Mouse (Mus musculus): ENCODE data around the gene Klhl2.

The Klhl2 gene

GRCm38 (mm10) chr8:64849897-64850541 lies at the start of gene Klhl2:
TSS of gene Klhl2 (minus strand) at chr8:64850017.
- DNase-seq: peak; percentile 77

GRCm38 (mm10) chr8:64898710-64899109 lies 48.9 kb upstream of the Klhl2 start:
- no peak for DNase-seq

- DNase-seq: no peak
These were observed 46.9 kb upstream of the Klhl2 start for GRCm38 (mm10) chr8:64896731-64897130.

- no peak for DNase-seq
These were observed 30.9 kb upstream of the Klhl2 start for GRCm38 (mm10) chr8:64880619-64881200.

GRCm38 (mm10) chr8:64877630-64878312 lies 28.0 kb upstream of the Klhl2 start:
- DNase-seq: no peak

GRCm38 (mm10) chr8:64871469-64872165 lies 21.8 kb upstream of the Klhl2 start:
- DNase-seq: peak; percentile 42

- DNase-seq: no peak
These were observed 20.4 kb upstream of the Klhl2 start for GRCm38 (mm10) chr8:64870218-64870617.

- DNase-seq: peak; percentile 50
These were observed 523 bp downstream of the Klhl2 start for GRCm38 (mm10) chr8:64849091-64849896.

GRCm38 (mm10) chr8:64848245-64848785 lies 1.5 kb downstream of the Klhl2 start:
- peak; percentile 47 for DNase-seq

- no peak for DNase-seq
These were observed 2.2 kb downstream of the Klhl2 start for GRCm38 (mm10) chr8:64847650-64848049.

GRCm38 (mm10) chr8:64847241-64847640 lies 2.6 kb downstream of the Klhl2 start:
- DNase-seq: no peak

GRCm38 (mm10) chr8:64845314-64845713 lies 4.5 kb downstream of the Klhl2 start:
- no peak for DNase-seq

GRCm38 (mm10) chr8:64844043-64844481 lies 5.8 kb downstream of the Klhl2 start:
- DNase-seq: no peak

GRCm38 (mm10) chr8:64843168-64843567 lies 6.6 kb downstream of the Klhl2 start:
- no peak for DNase-seq

- no peak for DNase-seq
These were observed 7.9 kb downstream of the Klhl2 start for GRCm38 (mm10) chr8:64841747-64842406.

- no peak for DNase-seq
These were observed 10.2 kb downstream of the Klhl2 start for GRCm38 (mm10) chr8:64839628-64840027.

GRCm38 (mm10) chr8:64835475-64836122 lies 14.2 kb downstream of the Klhl2 start:
- DNase-seq: no peak

- no peak for DNase-seq
These were observed 15.5 kb downstream of the Klhl2 start for GRCm38 (mm10) chr8:64834071-64834877.

- no peak for DNase-seq
These were observed 17.2 kb downstream of the Klhl2 start for GRCm38 (mm10) chr8:64832581-64833135.

GRCm38 (mm10) chr8:64831656-64832055 lies 18.2 kb downstream of the Klhl2 start:
- DNase-seq: no peak
